Comparison of ENCODE assay signal across 24 mouse cellular contexts in genomic region chr14:48739121-48739520, GRCm38 (mm10).
"Had no signal": no experiment of that assay in that cellular context is flagged by ENCODE, and none has a peak within 500 bp of the region (broad histone marks: within the 10 kb centered on the region; RNA-seq: fewer than 3 reads in every experiment).

No protein-coding gene starts in this region.

- H3K9me3 ChIP-seq: limb, embryonic 10.5 days; limb, embryonic 13.5 days; liver, embryonic 12.5 days; liver, embryonic 15.5 days; lung, embryonic 15.5 days; neural tube, embryonic 12.5 days; neural tube, embryonic 15.5 days had no signal

- H3K27ac ChIP-seq: layer of hippocampus, adult 2 months; limb, embryonic 10.5 days; limb, embryonic 13.5 days; liver, embryonic 12.5 days; liver, embryonic 15.5 days; lung, embryonic 15.5 days; neural tube, embryonic 12.5 days; neural tube, embryonic 15.5 days; stomach, postnatal 0 days had no signal

- H3K36me3 ChIP-seq: limb, embryonic 10.5 days; limb, embryonic 13.5 days; liver, embryonic 12.5 days; liver, embryonic 15.5 days; lung, embryonic 15.5 days; neural tube, embryonic 12.5 days; neural tube, embryonic 15.5 days had no signal

- ATAC-seq: liver, embryonic 12.5 days had no signal

- H3K27me3 ChIP-seq: limb, embryonic 13.5 days; liver, embryonic 12.5 days; liver, embryonic 15.5 days; lung, embryonic 15.5 days; megakaryocyte, embryonic 14.5 days; neural tube, embryonic 12.5 days; neural tube, embryonic 15.5 days had no signal

- H3K9ac ChIP-seq: limb, embryonic 13.5 days; liver, embryonic 12.5 days; liver, embryonic 15.5 days; lung, embryonic 15.5 days; neural tube, embryonic 12.5 days; neural tube, embryonic 15.5 days had no signal

- H3K4me3 ChIP-seq: layer of hippocampus, adult 2 months; limb, embryonic 10.5 days; limb, embryonic 13.5 days; liver, embryonic 12.5 days; liver, embryonic 15.5 days; lung, embryonic 15.5 days; megakaryocyte, embryonic 14.5 days; neural tube, embryonic 12.5 days; neural tube, embryonic 15.5 days had no signal

- H3K4me1 ChIP-seq: limb, embryonic 13.5 days; liver, embryonic 12.5 days; liver, embryonic 15.5 days; lung, embryonic 15.5 days; megakaryocyte, embryonic 14.5 days; neural tube, embryonic 15.5 days had no signal

- DNase-seq: kidney, adult 11 months; kidney, adult 8-10 months; kidney, postnatal 14 days; layer of hippocampus, adult 9-11 months; liver; lung, adult 18-20 months; lung, postnatal 10 days; lung, postnatal 36 days; right cerebral cortex, adult 18-20 months; right cerebral cortex, postnatal 14 days; right cerebral cortex, postnatal 4 days; thymus, adult 2 months; thymus, postnatal 14 days; thymus, postnatal 4 days had no signal

- H3K4me2 ChIP-seq: limb, embryonic 13.5 days; liver, embryonic 12.5 days; liver, embryonic 15.5 days; lung, embryonic 15.5 days; neural tube, embryonic 12.5 days; neural tube, embryonic 15.5 days had no signal
